Mouse (Mus musculus) testis, adult 2 months (tissue): ENCODE data around the gene Fam214b. TPM values are rescaled to one million over a fixed set of nuclear protein-coding genes. Genes with fewer than 3 reads are reported as not detected.
"Not testable (repeated sequence)": the region's sequence is repeated elsewhere in the genome, so short reads cannot be mapped to it uniquely, and the experiment has no call there.

Experiments used
- H3K27ac ChIP-seq: fragments of 200-500 bp; 2 replicates; pipeline ENCODE4 v1.5.1; 2012; ENCODE audit warnings: low read depth, low read length; ENCODE audit not compliant: control insufficient read depth, insufficient read depth
- H3K27me3 ChIP-seq: fragments of 200-500 bp; 2 replicates; pipeline ENCODE4 v1.6.1; 2012; ENCODE audit warnings: mild to moderate bottlenecking, low read length, moderate library complexity; ENCODE audit not compliant: control insufficient read depth, insufficient read depth
- H3K36me3 ChIP-seq: fragments of 200-500 bp; 2 replicates; pipeline ENCODE4 v1.6.1; 2012; ENCODE audit warnings: mild to moderate bottlenecking, low read length; ENCODE audit not compliant: control insufficient read depth, insufficient read depth
- H3K4me1 ChIP-seq: fragments of 200-500 bp; 2 replicates; pipeline ENCODE4 v1.6.1; 2012; ENCODE audit warnings: low read length; ENCODE audit not compliant: control insufficient read depth, insufficient read depth
- H3K4me3 ChIP-seq: fragments of 200-500 bp; 2 replicates; pipeline ENCODE4 v1.5.1; 2012; ENCODE audit warnings: low read depth, mild to moderate bottlenecking, low read length, moderate library complexity, mixed read lengths; ENCODE audit not compliant: control insufficient read depth
- CTCF ChIP-seq: fragments of 200-500 bp; IDR thresholded peaks from 2 replicates; pipeline ENCODE4 v1.5.1; 2012; ENCODE audit warnings: low read depth, mild to moderate bottlenecking, inconsistent platforms, low read length, moderate library complexity; ENCODE audit not compliant: control insufficient read depth, insufficient read depth, insufficient replicate concordance
- POLR2A ChIP-seq: fragments of 200-500 bp; IDR thresholded peaks from 2 replicates; pipeline ENCODE4 v1.6.1; 2012; ENCODE audit warnings: low read depth, mild to moderate bottlenecking, inconsistent platforms, low read length, moderate library complexity; ENCODE audit not compliant: control insufficient read depth
- polyA plus RNA-seq: library from polyadenylated mRNA; depleted of rRNA; stranded (reverse); fragments of >200 nt; gene quantifications from 2 replicates; pipeline ENCODE4 v1.2.3, GENCODE M21; 2012; rRNA removed

Fam214b gene
- polyA plus RNA-seq, 1 experiment: 41.4 TPM

DNA sequence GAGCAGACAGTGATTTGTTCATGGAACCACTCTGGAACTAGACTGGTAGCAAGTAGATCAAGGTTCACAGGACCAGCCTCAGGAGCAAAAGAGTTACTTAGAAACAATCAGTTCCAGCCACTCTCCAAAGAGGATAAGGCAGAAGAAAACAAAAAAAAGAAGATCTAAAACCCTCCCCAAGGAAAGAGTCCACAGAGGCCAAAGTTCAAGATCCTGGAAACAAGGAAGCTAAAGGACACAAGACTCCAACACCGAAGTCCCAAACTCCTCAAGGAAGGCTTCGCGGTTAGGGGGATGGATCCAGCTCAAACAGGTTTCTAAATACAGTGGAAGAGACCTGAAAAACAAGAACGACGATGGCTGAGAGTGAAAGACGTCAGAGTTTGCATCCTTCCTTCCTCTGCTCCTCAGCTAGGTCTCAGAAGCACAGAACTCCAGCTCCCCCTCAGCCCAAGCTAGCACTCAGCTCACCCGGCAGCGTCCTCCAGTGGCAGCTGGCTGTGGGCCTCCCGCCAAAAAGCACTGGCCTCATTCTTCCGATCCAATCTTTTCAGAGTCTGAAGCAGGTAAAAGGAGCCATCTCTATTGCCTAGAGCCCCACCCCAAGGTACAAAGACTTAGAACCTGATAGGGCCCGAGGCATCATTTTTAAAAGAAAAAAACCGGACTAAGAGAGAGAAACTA, 43.1 kb downstream of the Fam214b start:
- H3K4me1 ChIP-seq: peaks cover 10% of the 10 kb centered on the region
- no peak overlapping the region; the same call in 1 of the 2 replicates for H3K4me3 ChIP-seq
- TF ChIP-seq CTCF (no peak), POLR2A (no peak)
- H3K27me3 ChIP-seq: no peaks in the 10 kb centered on the region
- peak overlapping the region; percentile 92 for H3K27ac ChIP-seq
- no peaks in the 10 kb centered on the region; the same call in 1 of the 2 replicates for H3K36me3 ChIP-seq

DNA sequence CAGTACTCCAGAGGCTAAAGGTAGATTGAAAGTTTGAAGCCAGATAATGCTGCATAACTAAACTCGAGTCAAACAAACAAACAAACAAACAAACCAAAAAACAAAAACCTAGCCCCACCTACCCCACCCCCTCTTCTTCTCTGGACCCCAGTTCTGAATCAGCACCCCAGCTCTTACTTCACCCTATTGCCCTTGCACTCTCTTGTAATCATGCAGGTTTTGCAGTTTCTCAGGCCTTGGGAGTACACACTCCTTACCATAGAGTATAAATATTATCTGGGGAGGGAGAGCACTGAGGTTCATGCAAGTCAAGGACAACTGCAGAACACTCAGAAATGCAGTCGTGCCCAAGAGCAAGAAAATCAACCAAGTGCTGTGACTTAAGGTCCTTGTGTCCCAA, 44.7 kb downstream of the Fam214b start:
- Histone ChIP-seq H3K36me3 (no peaks in the 10 kb centered on the region; the same call in 1 of the 2 replicates), H3K27me3 (no peaks in the 10 kb centered on the region), H3K4me3 (peak overlapping the region; percentile 1; the same call in 1 of the 2 replicates), H3K27ac (peak overlapping the region; percentile 47; the same call in 1 of the 2 replicates), H3K4me1 (peaks cover 10% of the 10 kb centered on the region)
- TF ChIP-seq POLR2A: no peak
- no peak for TF ChIP-seq CTCF

GRCm38 (mm10) chr4:43000141-43000986, 45.7 kb downstream of the Fam214b start, which contains the start of gene Vcp:
TSS of gene Vcp (minus strand) at chr4:43000507.
- TF ChIP-seq POLR2A: peak; percentile 49
- not testable (repeated sequence) for H3K36me3 ChIP-seq, H3K27me3 ChIP-seq
- Histone ChIP-seq H3K27ac (peak within 1 kb of the TSS; percentile 98), H3K4me3 (peak within 1 kb of the TSS; percentile 97), H3K4me1 (peaks cover 10% of the 10 kb centered on the region)

DNA sequence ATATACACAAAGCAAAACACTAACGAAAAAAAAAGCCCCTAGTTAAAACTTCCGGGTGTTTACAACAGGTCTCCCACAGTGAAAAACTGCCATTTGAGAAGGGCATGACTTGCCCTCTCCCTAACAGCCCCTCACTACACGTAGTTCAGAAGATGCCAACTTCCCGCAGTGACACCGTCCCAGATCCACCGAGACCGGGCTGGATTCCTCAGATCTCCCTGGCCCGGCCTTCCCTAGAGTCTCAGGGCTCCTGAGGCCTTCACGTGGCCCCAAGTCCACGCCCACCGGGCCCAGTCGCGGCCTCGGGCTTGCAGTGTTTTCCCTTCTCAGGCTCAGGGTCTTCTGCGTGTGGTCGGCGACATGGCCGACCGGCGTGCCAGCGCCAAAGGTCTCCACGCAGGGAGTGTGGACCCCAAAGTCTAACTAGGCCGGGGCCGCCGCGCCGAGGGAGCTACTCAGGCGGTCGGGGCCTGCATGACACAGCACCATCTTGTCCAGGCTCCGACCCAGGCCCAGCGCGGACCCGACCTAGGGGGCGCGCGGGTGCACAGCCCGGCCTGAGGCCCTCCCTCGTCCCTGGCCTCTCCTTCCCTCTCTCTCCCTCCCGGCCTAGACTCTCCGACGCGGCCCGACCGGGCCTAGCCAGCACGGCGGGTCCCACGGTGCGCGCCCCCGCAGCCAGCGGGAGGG, 46.4 kb downstream of the Fam214b start:
- Histone ChIP-seq H3K4me3 (peak overlapping the region; percentile 97), H3K27me3 (no peaks in the 10 kb centered on the region), H3K4me1 (peaks cover 10% of the 10 kb centered on the region), H3K27ac (peak overlapping the region; percentile 98), H3K36me3 (no peaks in the 10 kb centered on the region; the same call in 1 of the 2 replicates)
- TF ChIP-seq POLR2A (peak; percentile 70), CTCF (0 out of 2 replicates have a peak, but pooled peaks have one; percentile 7)

DNA sequence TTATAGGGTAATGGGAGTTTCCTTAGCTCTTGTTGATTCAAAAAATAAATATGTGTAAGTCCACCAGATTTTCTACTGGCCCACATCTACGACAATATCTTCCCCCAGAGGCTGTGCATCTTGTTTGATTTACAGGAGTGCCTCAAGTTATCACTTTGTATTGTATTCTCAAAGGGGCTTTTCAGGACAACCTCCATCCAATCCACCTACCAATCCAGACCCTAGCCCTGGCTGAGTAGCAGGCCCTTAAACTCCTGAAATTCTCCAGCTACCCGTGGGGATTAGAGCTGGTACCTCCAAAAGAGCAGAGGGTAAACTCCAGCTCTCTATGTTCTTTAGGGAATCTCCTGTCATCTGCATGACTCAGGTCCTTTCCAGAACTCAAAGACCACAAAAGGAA, 48.0 kb downstream of the Fam214b start:
- H3K36me3 ChIP-seq: no peaks in the 10 kb centered on the region; the same call in 1 of the 2 replicates
- no peaks in the 10 kb centered on the region for H3K27me3 ChIP-seq
- TF ChIP-seq POLR2A (no peak), CTCF (no peak)
- H3K27ac ChIP-seq: no peak overlapping the region
- peaks cover 5% of the 10 kb centered on the region for H3K4me1 ChIP-seq
- peak overlapping the region; percentile 21; the same call in 1 of the 2 replicates for H3K4me3 ChIP-seq

DNA sequence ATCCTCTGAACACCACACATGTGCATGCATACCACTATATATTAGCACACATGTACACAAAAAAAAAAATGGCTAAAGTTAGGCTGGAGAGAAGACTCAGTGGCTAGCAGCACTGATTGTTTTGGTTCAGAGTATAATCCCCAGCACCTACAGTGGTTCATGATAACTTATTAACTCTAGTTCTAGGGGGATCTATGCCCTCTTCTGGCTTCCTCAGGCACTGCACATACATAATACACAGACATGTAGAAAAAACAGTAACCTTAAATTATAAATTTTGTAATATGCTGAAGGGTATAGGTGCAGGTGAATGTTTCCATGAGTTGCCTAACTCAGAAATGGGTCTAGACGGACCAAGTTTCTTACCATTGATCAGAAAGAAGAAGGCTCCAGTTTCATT, 57.7 kb downstream of the Fam214b start:
- TF ChIP-seq POLR2A (no peak), CTCF (no peak)
- H3K27ac ChIP-seq: no peak overlapping the region
- no peaks in the 10 kb centered on the region for H3K4me1 ChIP-seq
- H3K27me3 ChIP-seq: no peaks in the 10 kb centered on the region
- no peak overlapping the region for H3K4me3 ChIP-seq
- H3K36me3 ChIP-seq: peaks cover 5% of the 10 kb centered on the region

Other genes with a start within 250 kb of the Fam214b start
- 18.8 and 19.9 TPM in 2 replicates for gene Fam205a1, start 192.3 kb downstream of the Fam214b start, polyA plus RNA-seq
- gene Gm12394, start 189.4 kb downstream of the Fam214b start, polyA plus RNA-seq: 0.07 and 0.20 TPM in 2 replicates
- gene Fam205c, start 172.0 kb downstream of the Fam214b start, polyA plus RNA-seq: 209 and 240 TPM in 2 replicates
- gene Phf24, start 129.6 kb downstream of the Fam214b start, polyA plus RNA-seq: 1.3 and 1.7 TPM in 2 replicates
- gene Dnajb5, start 96.4 kb downstream of the Fam214b start, polyA plus RNA-seq: 7.6 and 8.2 TPM in 2 replicates
- gene 1700022I11Rik, start 76.6 kb downstream of the Fam214b start, polyA plus RNA-seq: 22.4 and 23.7 TPM in 2 replicates
- 78.0 and 85.5 TPM in 2 replicates for gene Vcp, start 45.7 kb downstream of the Fam214b start, polyA plus RNA-seq
- 96.4 and 104 TPM in 2 replicates for gene Fancg, start 35.7 kb downstream of the Fam214b start, polyA plus RNA-seq
- 36.3 and 42.0 TPM in 2 replicates for gene Pigo, start 20.4 kb downstream of the Fam214b start, polyA plus RNA-seq
- 19.8 and 22.7 TPM in 2 replicates for gene Stoml2, start 14.5 kb downstream of the Fam214b start, polyA plus RNA-seq
- 17.4 and 20.6 TPM in 2 replicates for gene Unc13b, start 12.7 kb upstream of the Fam214b start, polyA plus RNA-seq
- 23.5 and 27.9 TPM in 2 replicates for gene Atp8b5, start 220.9 kb upstream of the Fam214b start, polyA plus RNA-seq